Mouse (Mus musculus): Measurements from ENCODE around the gene Limch1. TPM values are rescaled to one million over a fixed set of nuclear protein-coding genes. Genes with fewer than 3 reads are reported as not detected.

Gene Limch1
- total RNA-seq, 1 experiment = 7.5 TPM

DNA sequence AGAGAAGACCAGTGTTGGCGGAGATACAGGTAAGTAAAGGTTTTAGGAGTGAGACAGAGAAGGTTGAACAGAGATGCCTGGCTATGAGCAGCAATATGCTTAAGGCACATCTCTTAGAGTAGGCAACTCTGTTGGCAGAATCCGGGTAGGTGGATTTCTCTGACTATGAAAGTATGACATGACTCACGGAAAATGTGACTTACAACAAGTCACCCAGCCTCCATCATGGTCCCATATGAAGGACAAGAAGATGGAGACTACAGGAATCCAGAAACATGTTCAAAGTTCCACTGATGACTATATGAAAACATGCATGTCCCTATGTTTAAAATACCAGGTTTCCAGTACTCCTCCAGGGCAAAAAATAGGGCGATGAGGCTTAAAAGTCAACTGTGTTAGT is 34.7 kb downstream of the Limch1 start:
- no peaks in the 10 kb centered on the region for H3K36me3 ChIP-seq (ENCODE audit: control insufficient read depth, insufficient read depth, low read length, poor library complexity, severe bottlenecking)
- H3K27ac ChIP-seq (ENCODE audit: insufficient read depth, low read depth, low read length, poor library complexity, severe bottlenecking) = no peak overlapping the region
- no peaks in the 10 kb centered on the region for H3K4me1 ChIP-seq (ENCODE audit: control insufficient read depth in 2 of 2, insufficient read depth in 2 of 2, low read length in 2 of 2, poor library complexity in 1 of 2)
- H3K9ac ChIP-seq (ENCODE audit: insufficient read depth, low read depth, low read length, poor library complexity, severe bottlenecking) = no peak overlapping the region
- no peak for TF ChIP-seq MAFK (IDR thresholded peaks at IDR 0.05; ENCODE audit: insufficient read depth, low read depth, low read length)
- DNase-seq (ENCODE audit: low read depth, low spot score) = no peak
- in situ Hi-C loops (cut with MboI; ENCODE audit: low sequenced_read_pairs in 2 of 2, unreplicated experiment in 2 of 2) = no loop called here
- H3K4me3 ChIP-seq (ENCODE audit: insufficient read depth in 1 of 2, low read depth in 1 of 2, low read length in 2 of 2, poor library complexity in 1 of 2, severe bottlenecking in 1 of 2) = no peak overlapping the region
- H3K9me3 ChIP-seq (ENCODE audit: control insufficient read depth, insufficient read depth, low read depth, low read length) = no peaks in the 10 kb centered on the region

DNA sequence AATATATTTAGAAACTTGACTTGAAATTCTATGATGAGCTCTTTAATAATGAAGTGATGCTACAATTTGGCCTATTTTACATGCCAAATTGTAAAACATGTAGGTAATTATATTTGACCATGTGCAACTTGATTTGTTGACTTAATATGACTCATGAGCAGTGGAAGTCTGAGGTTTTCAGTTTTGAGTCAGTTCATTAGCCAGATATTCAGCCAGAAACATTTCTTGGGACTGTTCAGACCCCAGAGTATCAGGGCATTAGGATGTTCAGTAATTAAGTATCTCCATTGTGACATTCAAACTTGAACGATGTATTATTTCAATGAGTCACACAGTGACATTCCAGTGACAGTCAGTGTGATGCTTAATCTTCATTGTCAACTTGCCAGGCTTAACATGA is 35.9 kb downstream of the Limch1 start:
- DNase-seq (ENCODE audit: low read depth, low spot score) = no peak
- H3K36me3 ChIP-seq (ENCODE audit: control insufficient read depth, insufficient read depth, low read length, poor library complexity, severe bottlenecking) = no peaks in the 10 kb centered on the region
- no peak overlapping the region for H3K4me3 ChIP-seq (ENCODE audit: insufficient read depth in 1 of 2, low read depth in 1 of 2, low read length in 2 of 2, poor library complexity in 1 of 2, severe bottlenecking in 1 of 2)
- H3K4me1 ChIP-seq (ENCODE audit: control insufficient read depth in 2 of 2, insufficient read depth in 2 of 2, low read length in 2 of 2, poor library complexity in 1 of 2) = no peaks in the 10 kb centered on the region
- TF ChIP-seq CHD2 (IDR thresholded peaks at IDR 0.05; ENCODE audit: low read depth, low read length) = no peak
- TF ChIP-seq MAFK (IDR thresholded peaks at IDR 0.05; ENCODE audit: insufficient read depth, low read depth, low read length) = no peak
- no peak for TF ChIP-seq HCFC1 (IDR thresholded peaks at IDR 0.05; ENCODE audit: borderline replicate concordance, insufficient read depth, low read length)
- TF ChIP-seq ZNF384 (IDR thresholded peaks at IDR 0.05; ENCODE audit: low read depth, low read length) = no peak
- no peak for TF ChIP-seq ZC3H11A (IDR thresholded peaks at IDR 0.05; ENCODE audit: borderline replicate concordance, low read depth, low read length)
- H3K9me3 ChIP-seq (ENCODE audit: control insufficient read depth, insufficient read depth, low read depth, low read length) = no peaks in the 10 kb centered on the region
- no peak overlapping the region for H3K27ac ChIP-seq (ENCODE audit: insufficient read depth, low read depth, low read length, poor library complexity, severe bottlenecking)
- H3K9ac ChIP-seq (ENCODE audit: insufficient read depth, low read depth, low read length, poor library complexity, severe bottlenecking) = no peak overlapping the region
- in situ Hi-C loops (cut with MboI; ENCODE audit: low sequenced_read_pairs in 2 of 2, unreplicated experiment in 2 of 2) = no loop called here

DNA sequence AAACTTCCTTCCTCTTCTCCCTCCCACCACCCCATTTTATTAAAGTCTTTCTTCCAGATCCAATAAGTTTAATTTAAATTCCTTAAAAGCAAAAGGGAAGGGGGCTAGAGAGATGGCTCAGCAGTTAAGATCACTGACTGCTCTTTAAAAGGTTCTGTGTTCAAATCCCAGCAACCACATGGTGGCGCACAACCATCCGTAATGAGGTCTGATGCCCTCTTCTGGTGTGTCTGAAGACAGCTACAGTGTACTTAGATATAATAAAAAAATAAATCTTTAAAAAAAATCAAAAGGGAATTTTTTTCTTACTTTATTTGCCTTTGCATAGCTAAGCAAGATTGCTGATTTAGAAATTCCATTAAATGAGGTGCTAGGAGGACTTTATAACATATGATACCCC is 37.2 kb downstream of the Limch1 start:
- no peak for TF ChIP-seq ZC3H11A (IDR thresholded peaks at IDR 0.05; ENCODE audit: borderline replicate concordance, low read depth, low read length)
- no peak for TF ChIP-seq CHD2 (IDR thresholded peaks at IDR 0.05; ENCODE audit: low read depth, low read length)
- no peak for TF ChIP-seq MAFK (IDR thresholded peaks at IDR 0.05; ENCODE audit: insufficient read depth, low read depth, low read length)
- TF ChIP-seq ZNF384 (IDR thresholded peaks at IDR 0.05; ENCODE audit: low read depth, low read length) = no peak
- no peak for TF ChIP-seq HCFC1 (IDR thresholded peaks at IDR 0.05; ENCODE audit: borderline replicate concordance, insufficient read depth, low read length)
- no peak overlapping the region for H3K9ac ChIP-seq (ENCODE audit: insufficient read depth, low read depth, low read length, poor library complexity, severe bottlenecking)
- H3K4me1 ChIP-seq (ENCODE audit: control insufficient read depth in 2 of 2, insufficient read depth in 2 of 2, low read length in 2 of 2, poor library complexity in 1 of 2) = no peaks in the 10 kb centered on the region
- in situ Hi-C loops (cut with MboI; ENCODE audit: low sequenced_read_pairs in 2 of 2, unreplicated experiment in 2 of 2) = no loop called here
- H3K4me3 ChIP-seq (ENCODE audit: insufficient read depth in 1 of 2, low read depth in 1 of 2, low read length in 2 of 2, poor library complexity in 1 of 2, severe bottlenecking in 1 of 2) = no peak overlapping the region
- DNase-seq (ENCODE audit: low read depth, low spot score) = no peak
- H3K27ac ChIP-seq (ENCODE audit: insufficient read depth, low read depth, low read length, poor library complexity, severe bottlenecking) = no peak overlapping the region
- no peaks in the 10 kb centered on the region for H3K36me3 ChIP-seq (ENCODE audit: control insufficient read depth, insufficient read depth, low read length, poor library complexity, severe bottlenecking)
- no peaks in the 10 kb centered on the region for H3K9me3 ChIP-seq (ENCODE audit: control insufficient read depth, insufficient read depth, low read depth, low read length)

DNA sequence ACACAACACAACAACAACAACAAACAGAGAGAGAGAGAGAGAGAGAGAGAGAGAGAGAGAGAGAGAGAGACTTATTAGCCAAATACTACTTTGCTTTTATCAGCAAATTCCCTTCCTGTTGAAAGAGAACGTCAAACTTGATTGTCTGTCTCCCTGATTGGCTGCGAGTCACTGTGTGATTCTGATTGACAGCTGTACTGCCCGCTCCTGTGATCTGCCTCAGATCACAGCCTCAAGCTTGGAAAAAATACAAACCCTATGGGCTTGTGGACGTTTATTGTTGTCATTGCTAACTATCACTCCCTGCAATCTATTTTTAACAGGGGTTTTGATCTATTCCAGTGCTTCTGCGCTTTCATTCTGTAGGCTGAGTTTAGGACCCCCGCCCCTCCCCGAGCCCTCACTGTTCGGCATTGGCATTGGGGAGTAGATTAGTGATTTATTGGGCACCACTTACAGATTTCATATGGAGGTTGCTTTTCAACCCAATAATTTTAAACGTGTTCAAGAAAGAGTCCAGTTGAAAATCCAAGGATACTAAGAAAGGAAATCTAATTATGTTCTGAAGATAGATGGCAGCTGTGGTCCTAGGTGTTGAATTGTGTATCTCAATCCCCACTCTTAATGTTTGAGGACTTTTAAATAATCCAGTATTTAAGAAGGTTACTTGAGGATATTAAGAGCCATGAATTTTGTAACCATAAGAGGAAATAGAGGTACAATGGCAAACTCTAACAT is 39.2 kb downstream of the Limch1 start:
- Histone ChIP-seq H3K9ac (ENCODE audit: insufficient read depth, low read depth, low read length, poor library complexity, severe bottlenecking) (no peak overlapping the region), H3K27ac (ENCODE audit: insufficient read depth, low read depth, low read length, poor library complexity, severe bottlenecking) (no peak overlapping the region), H3K9me3 (ENCODE audit: control insufficient read depth, insufficient read depth, low read depth, low read length) (no peaks in the 10 kb centered on the region), H3K4me1 (ENCODE audit: control insufficient read depth in 2 of 2, insufficient read depth in 2 of 2, low read length in 2 of 2, poor library complexity in 1 of 2) (no peaks in the 10 kb centered on the region), H3K4me3 (ENCODE audit: insufficient read depth in 1 of 2, low read depth in 1 of 2, low read length in 2 of 2, poor library complexity in 1 of 2, severe bottlenecking in 1 of 2) (peak overlapping the region in 1 of 2 experiments; percentile 47; a peak in 1 of 4 replicates), H3K36me3 (ENCODE audit: control insufficient read depth, insufficient read depth, low read length, poor library complexity, severe bottlenecking) (no peaks in the 10 kb centered on the region)
- no peak for DNase-seq (ENCODE audit: low read depth, low spot score)
- in situ Hi-C loops (cut with MboI; ENCODE audit: low sequenced_read_pairs in 2 of 2, unreplicated experiment in 2 of 2) = no loop called here
- TF ChIP-seq HCFC1 (IDR thresholded peaks at IDR 0.05; ENCODE audit: borderline replicate concordance, insufficient read depth, low read length) (no peak), MAFK (IDR thresholded peaks at IDR 0.05; ENCODE audit: insufficient read depth, low read depth, low read length) (no peak), ZC3H11A (IDR thresholded peaks at IDR 0.05; ENCODE audit: borderline replicate concordance, low read depth, low read length) (no peak), ZNF384 (IDR thresholded peaks at IDR 0.05; ENCODE audit: low read depth, low read length) (no peak), CHD2 (IDR thresholded peaks at IDR 0.05; ENCODE audit: low read depth, low read length) (no peak)
